Mouse (Mus musculus) cerebellum, postnatal 4 days (tissue): ENCODE measurements around the gene Fam71f1.
"Not testable (repeated sequence)": the region's sequence is repeated elsewhere in the genome, so short reads cannot be mapped to it uniquely, and the experiment has no call there.

Experiments
- DNase-seq, 2 experiments: peaks; one replicate each; pipeline ENCODE4 v3.0.0; 2022; ENCODE audit warnings: low spot score in 2 of 2, mixed read lengths in 1 of 2

Fam71f1 gene

GRCm38 (mm10) chr6:29326961-29327360, 8.0 kb downstream of the Fam71f1 start:
- DNase-seq, result no peak

GRCm38 (mm10) chr6:29329514-29329913, 10.6 kb downstream of the Fam71f1 start:
- DNase-seq, result no peak

GRCm38 (mm10) chr6:29346512-29346911, 27.6 kb downstream of the Fam71f1 start:
- DNase-seq, result not testable (repeated sequence)

GRCm38 (mm10) chr6:29347189-29347588, 28.2 kb downstream of the Fam71f1 start:
- DNase-seq, result no peak

GRCm38 (mm10) chr6:29347665-29348370, 28.9 kb downstream of the Fam71f1 start, which contains the start of gene Calu:
Calu (plus strand) TSS chr6:29348069.
- peak; percentile 94 to 99 for DNase-seq

- DNase-seq, result no peak
Observed at GRCm38 (mm10) chr6:29348371-29348724, 29.4 kb downstream of the Fam71f1 start.

- DNase-seq, result no peak
Observed at GRCm38 (mm10) chr6:29351613-29352012, 32.7 kb downstream of the Fam71f1 start.

- no peak for DNase-seq
Observed at GRCm38 (mm10) chr6:29352816-29353215, 33.9 kb downstream of the Fam71f1 start.

- no peak for DNase-seq
Observed at GRCm38 (mm10) chr6:29359386-29359785, 40.4 kb downstream of the Fam71f1 start.

GRCm38 (mm10) chr6:29360211-29360610, 41.3 kb downstream of the Fam71f1 start:
- DNase-seq, result no peak

GRCm38 (mm10) chr6:29362246-29363128, 43.5 kb downstream of the Fam71f1 start:
- DNase-seq, result no peak

GRCm38 (mm10) chr6:29363129-29363515, 44.2 kb downstream of the Fam71f1 start:
- DNase-seq, result no peak

GRCm38 (mm10) chr6:29365277-29365676, 46.3 kb downstream of the Fam71f1 start:
- DNase-seq, result no peak

- no peak for DNase-seq
Observed at GRCm38 (mm10) chr6:29377386-29377785, 58.4 kb downstream of the Fam71f1 start.

GRCm38 (mm10) chr6:29378678-29379077, 59.7 kb downstream of the Fam71f1 start:
- DNase-seq, result no peak

GRCm38 (mm10) chr6:29379954-29380353, 61.0 kb downstream of the Fam71f1 start:
- DNase-seq, result no peak

GRCm38 (mm10) chr6:29382442-29382841, 63.5 kb downstream of the Fam71f1 start:
- DNase-seq, result no peak
